Mouse (Mus musculus): Measurements from ENCODE around the gene Mgat4b.

The Mgat4b gene

GRCm38 (mm10) chr11:50225611-50226378 is 15.1 kb downstream of the Mgat4b start:
- DNase-seq (ENCODE audit: low read depth, low spot score): no peak

GRCm38 (mm10) chr11:50226406-50226805 is 15.7 kb downstream of the Mgat4b start:
- DNase-seq (ENCODE audit: low read depth, low spot score): no peak

GRCm38 (mm10) chr11:50227226-50227625 is 16.5 kb downstream of the Mgat4b start:
- no peak for DNase-seq (ENCODE audit: low read depth, low spot score)

- DNase-seq (ENCODE audit: low read depth, low spot score): no peak
Observed at GRCm38 (mm10) chr11:50227736-50228135, 17.0 kb downstream of the Mgat4b start.

GRCm38 (mm10) chr11:50228772-50229171 is 18.1 kb downstream of the Mgat4b start:
- no peak for DNase-seq (ENCODE audit: low read depth, low spot score)

GRCm38 (mm10) chr11:50229252-50229910 is 18.7 kb downstream of the Mgat4b start:
- DNase-seq (ENCODE audit: low read depth, low spot score): no peak

GRCm38 (mm10) chr11:50230481-50231304 is 20.0 kb downstream of the Mgat4b start:
- DNase-seq (ENCODE audit: low read depth, low spot score): no peak

- peak; percentile 65 for DNase-seq (ENCODE audit: low read depth, low spot score)
Observed at GRCm38 (mm10) chr11:50231411-50231810, 20.7 kb downstream of the Mgat4b start.

GRCm38 (mm10) chr11:50233022-50233421 is 22.3 kb downstream of the Mgat4b start:
- DNase-seq (ENCODE audit: low read depth, low spot score): no peak

- DNase-seq (ENCODE audit: low read depth, low spot score): no peak
Observed at GRCm38 (mm10) chr11:50233993-50234392, 23.3 kb downstream of the Mgat4b start.

GRCm38 (mm10) chr11:50234606-50235005 is 23.9 kb downstream of the Mgat4b start:
- DNase-seq (ENCODE audit: low read depth, low spot score): no peak

GRCm38 (mm10) chr11:50236540-50236936 is 25.8 kb downstream of the Mgat4b start:
- DNase-seq (ENCODE audit: low read depth, low spot score): peak; percentile 76

GRCm38 (mm10) chr11:50236937-50237835 is 26.5 kb downstream of the Mgat4b start:
- DNase-seq (ENCODE audit: low read depth, low spot score): no peak

- DNase-seq (ENCODE audit: low read depth, low spot score): no peak
Observed at GRCm38 (mm10) chr11:50238324-50238723, 27.6 kb downstream of the Mgat4b start, which contains the start of gene Ltc4s. Gene Ltc4s, minus strand, starts transcription at chr11:50238616.

GRCm38 (mm10) chr11:50238821-50239791 is 28.4 kb downstream of the Mgat4b start:
- no peak for DNase-seq (ENCODE audit: low read depth, low spot score)

GRCm38 (mm10) chr11:50240235-50240911 is 29.7 kb downstream of the Mgat4b start:
- DNase-seq (ENCODE audit: low read depth, low spot score): no peak

- no peak for DNase-seq (ENCODE audit: low read depth, low spot score)
Observed at GRCm38 (mm10) chr11:50243926-50244325, 33.2 kb downstream of the Mgat4b start.

GRCm38 (mm10) chr11:50245269-50245668 is 34.6 kb downstream of the Mgat4b start:
- DNase-seq (ENCODE audit: low read depth, low spot score): no peak

- DNase-seq (ENCODE audit: low read depth, low spot score): no peak
Observed at GRCm38 (mm10) chr11:50248473-50249171, 37.9 kb downstream of the Mgat4b start.
